Mouse (Mus musculus) large intestine, adult 2 months (tissue): ENCODE results near the gene Ankrd9. TPM values are rescaled to one million over a fixed set of nuclear protein-coding genes. Genes with fewer than 3 reads are reported as not detected.

Source experiments
- DNase-seq: peaks from one replicate; pipeline ENCODE4 v3.0.0-alpha.2; 2012; ENCODE audit warnings: low read depth, low spot score
- WGBS: fragments of 180-500 bp; shearing (Covaris S2); methylation state at CpG from one replicate; pipeline ENCODE4 v1.1.7; 2018; 5-methylcytosine and 5-hydroxymethylcytosine counted together
- polyA plus RNA-seq: library from polyadenylated mRNA; depleted of rRNA; stranded (reverse); fragments of >200 nt; gene quantifications from 2 replicates; pipeline ENCODE4 v1.2.3, GENCODE M21; 2012

Ankrd9 gene
- polyA plus RNA-seq, 1 experiment: 39.5 TPM

- DNase-seq: no peak
- 6% methylated on average over 23 of the region's 23 CpGs for WGBS
Measured at GRCm38 (mm10) chr12:110991361-110992127, 12.7 kb upstream of the Ankrd9 start.

DNA sequence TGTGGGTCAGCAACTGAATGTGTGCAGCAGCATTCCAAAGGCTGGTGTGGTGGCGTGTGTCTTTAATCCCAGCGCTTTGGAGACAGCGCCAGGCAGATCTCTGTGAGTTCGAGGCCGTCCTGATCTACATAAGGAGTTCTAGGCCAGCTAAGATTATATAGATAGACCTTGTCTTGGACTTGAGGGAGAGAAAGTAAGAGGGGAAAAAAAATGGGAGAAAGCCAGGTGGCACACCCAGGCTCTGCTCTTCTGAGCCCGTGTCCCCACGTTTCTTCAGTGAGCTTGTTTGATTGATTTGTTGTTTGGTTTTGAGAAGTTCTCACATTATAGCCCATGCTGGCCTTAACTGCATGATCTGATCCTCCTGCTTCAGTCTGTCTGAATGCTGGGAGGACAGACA, 11.7 kb upstream of the Ankrd9 start:
- no peak for DNase-seq
- 88% methylated on average over 7 of the region's 7 CpGs for WGBS

GRCm38 (mm10) chr12:110989409-110989808, 10.6 kb upstream of the Ankrd9 start:
- 85% methylated on average over 3 of the region's 3 CpGs for WGBS
- no peak for DNase-seq

- no peak for DNase-seq
- WGBS: 75% methylated on average over 11 of the region's 11 CpGs
Measured at GRCm38 (mm10) chr12:110986536-110987425, 7.9 kb upstream of the Ankrd9 start.

DNA sequence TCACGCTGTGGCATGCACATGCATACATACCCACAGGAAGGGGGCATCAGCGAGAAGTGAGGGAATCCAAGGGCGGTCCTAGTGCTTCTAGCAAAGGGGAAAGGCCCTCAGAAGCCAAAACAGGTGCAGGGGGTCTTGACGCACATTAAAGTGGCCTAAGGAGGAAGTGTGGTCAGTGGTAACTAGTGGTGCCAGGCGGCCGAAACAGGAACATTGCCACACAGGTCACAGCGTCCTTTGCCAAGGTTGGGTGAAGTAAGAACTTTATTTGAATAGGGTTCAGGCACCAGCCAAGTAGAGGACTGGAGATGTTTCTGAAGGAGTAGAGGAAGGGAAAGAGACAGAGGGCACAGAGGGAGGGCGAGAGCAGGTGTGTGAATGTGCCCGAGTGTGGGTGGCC, 6.3 kb upstream of the Ankrd9 start:
- no peak for DNase-seq
- 89% methylated on average over 9 of the region's 9 CpGs for WGBS

DNA sequence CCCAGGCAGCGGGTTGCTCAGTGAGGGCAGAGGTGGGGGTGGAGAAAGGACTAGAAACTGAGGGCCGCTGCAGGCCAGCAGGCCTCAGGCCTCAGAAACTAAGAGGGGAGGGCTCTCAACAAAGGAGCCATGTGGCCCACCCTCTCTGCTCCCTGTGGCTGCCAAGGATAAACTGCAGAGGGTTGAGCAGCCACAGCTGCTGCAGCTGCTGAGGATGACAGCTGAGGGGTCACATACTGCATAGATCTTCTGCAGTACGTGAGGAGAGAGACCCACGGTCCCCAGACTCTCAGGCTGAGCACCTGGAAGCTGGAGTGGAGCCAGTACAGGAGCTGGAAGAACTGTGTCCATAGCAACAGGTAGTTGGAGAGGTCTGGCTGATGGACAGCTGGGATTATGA, 5.8 kb upstream of the Ankrd9 start:
- DNase-seq: no peak
- 63% methylated on average over 4 of the region's 4 CpGs for WGBS

DNA sequence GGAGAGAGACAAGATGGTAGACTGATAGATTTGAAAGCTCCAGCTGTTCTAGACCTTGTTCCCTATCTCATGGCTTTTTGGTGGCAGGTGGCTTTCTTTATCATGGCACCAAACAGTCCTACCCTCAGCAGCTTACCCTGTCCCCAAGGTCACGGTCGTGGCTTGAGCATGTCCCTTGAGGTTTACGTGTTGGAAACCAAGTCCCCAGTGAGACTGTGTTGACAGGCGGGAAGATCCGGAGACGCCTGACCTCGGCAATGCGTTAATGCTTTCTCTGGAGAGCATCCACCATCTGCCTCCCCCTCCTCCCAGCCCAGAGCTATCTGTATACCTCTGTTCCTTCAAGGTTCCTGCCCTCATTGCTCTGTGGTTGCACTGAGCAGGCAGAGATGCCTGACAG, 4.9 kb upstream of the Ankrd9 start:
- WGBS: 82% methylated on average over 8 of the region's 8 CpGs
- DNase-seq: no peak

DNA sequence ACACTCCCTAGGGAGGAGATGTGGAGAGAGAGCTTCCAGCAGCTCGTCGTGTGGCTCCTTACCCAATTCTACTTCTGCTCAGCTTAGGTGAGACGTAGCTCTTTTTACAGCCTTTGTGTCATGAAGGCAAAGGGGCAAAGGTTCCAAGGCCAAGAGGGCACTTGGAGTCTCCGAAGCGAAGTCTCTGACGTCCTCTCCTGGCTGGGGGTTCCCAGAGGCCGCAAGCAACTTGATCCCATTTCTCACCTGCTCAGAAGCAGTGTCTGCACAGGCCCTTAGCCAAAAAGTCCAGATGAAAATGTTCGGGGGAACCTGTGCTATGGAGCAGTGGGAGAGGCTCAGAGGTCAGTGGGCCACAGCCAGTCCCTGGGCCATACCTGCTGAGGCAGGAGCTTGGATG, 4.2 kb upstream of the Ankrd9 start:
- WGBS: 63% methylated on average over 8 of the region's 8 CpGs
- DNase-seq: no peak

DNA sequence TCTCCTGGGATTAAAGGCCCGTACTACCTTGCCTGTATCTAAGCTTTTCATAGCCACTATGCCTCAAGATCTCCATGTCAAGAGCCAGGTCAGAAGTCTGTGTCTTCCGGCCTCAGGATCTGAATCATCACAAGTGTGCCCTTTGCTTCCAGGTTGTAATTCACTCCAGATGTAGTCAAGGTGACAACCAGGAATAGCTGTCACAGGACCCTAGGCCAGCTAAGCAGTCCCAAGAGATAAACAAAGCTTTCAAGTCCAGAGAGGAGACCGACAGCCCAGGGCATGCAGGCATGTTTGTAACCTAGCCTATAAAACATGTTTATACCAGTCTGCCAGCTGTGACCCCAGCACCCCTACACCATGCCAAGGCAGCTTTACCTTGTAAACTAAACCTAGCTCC, 2.9 kb upstream of the Ankrd9 start:
- 64% methylated on average over 3 of the region's 3 CpGs for WGBS

DNA sequence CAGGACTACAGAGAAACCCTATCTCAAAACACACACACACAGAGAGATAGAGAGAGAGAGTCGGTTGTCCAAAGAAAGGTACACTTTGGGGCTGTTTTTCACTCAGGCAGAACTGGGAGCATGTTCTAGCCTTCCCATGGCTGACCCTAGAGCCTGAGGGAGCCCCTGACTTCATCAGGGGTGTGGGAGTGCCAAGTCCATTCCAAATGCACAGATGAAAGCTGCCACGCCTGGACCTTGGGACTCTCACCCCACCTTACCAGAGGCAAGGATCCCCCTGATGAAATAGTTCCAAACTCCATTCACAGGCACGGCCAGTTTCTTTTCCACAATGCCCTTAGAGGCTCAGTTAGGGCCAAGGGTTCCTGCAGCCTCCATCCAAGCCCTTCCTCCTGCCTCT, 968 bp upstream of the Ankrd9 start:
- 34% methylated on average over 3 of the region's 3 CpGs for WGBS
- DNase-seq: no peak

More for the DNA sequence above, 2.9 kb upstream of the Ankrd9 start:
- DNase-seq: no peak

DNA sequence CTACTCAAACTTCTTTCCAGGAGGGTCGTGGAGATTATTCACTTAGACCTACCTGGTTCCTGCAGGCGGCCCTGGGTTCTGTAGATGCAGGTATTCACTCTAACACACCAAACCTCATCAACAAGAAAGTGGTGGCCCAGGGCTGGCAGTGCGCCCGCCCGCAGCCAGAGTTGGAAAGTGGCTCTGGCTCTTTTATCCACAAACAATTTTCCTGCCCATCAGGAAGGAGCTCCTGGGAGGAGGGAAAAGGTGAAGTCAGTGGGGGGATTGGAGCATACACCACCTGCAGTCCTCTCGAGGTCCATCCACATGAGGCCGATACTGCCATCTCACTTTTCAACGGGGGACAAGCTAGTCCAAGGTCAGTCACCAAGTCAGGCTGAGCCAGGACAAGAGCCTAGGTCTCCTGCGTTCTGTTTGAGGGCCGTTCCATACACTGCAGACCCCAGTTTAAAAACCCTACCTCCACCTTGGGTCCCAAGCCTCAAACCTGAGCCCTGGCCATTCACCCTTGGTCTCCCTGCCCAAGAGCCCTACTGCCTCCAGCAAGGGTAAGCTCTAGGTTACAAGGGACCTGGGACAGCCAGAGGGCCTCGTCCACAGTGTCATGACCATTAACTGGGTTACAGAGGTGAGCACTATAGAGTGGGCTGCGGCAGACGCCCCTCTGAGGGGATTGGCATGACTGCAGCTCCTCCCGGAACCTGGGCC, 789 bp downstream of the Ankrd9 start:
- WGBS: 35% methylated on average over 14 of the region's 14 CpGs
- no peak for DNase-seq

- DNase-seq: no peak
- WGBS: 94% methylated on average over 18 of the region's 18 CpGs
Measured at GRCm38 (mm10) chr12:110977345-110977733, 1.5 kb downstream of the Ankrd9 start.

- 95% methylated on average over 60 of the region's 60 CpGs for WGBS
- DNase-seq: no peak
Measured at GRCm38 (mm10) chr12:110976589-110977344, 2.1 kb downstream of the Ankrd9 start.

GRCm38 (mm10) chr12:110975838-110976468, 2.9 kb downstream of the Ankrd9 start:
- WGBS: 80% methylated on average over 4 of the region's 4 CpGs
- no peak for DNase-seq

GRCm38 (mm10) chr12:110975385-110975784, 3.5 kb downstream of the Ankrd9 start:
- WGBS: 89% methylated on average over 5 of the region's 5 CpGs
- DNase-seq: no peak

GRCm38 (mm10) chr12:110974726-110975125, 4.1 kb downstream of the Ankrd9 start:
- 86% methylated on average over 6 of the region's 6 CpGs for WGBS
- DNase-seq: no peak

DNA sequence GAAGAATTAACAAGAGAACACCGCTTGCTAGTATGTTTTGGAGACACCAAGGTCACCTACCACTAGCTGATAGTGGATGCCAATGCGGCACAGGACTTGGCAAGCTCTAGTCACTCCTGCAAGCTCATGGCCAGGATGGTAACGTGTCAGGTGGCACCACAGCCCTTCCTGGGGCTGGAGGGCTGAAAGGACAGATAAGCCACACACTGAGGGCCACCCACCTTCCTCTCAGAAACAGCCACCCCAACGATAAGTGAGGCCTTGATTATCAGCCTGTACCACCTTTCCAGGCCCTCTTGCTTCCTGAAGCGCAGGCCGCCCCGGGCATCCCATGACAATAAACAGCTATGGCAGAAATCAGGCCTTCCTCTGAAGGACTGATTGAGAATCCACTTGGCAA, 4.5 kb downstream of the Ankrd9 start:
- WGBS: 94% methylated on average over 7 of the region's 7 CpGs
- DNase-seq: no peak

DNA sequence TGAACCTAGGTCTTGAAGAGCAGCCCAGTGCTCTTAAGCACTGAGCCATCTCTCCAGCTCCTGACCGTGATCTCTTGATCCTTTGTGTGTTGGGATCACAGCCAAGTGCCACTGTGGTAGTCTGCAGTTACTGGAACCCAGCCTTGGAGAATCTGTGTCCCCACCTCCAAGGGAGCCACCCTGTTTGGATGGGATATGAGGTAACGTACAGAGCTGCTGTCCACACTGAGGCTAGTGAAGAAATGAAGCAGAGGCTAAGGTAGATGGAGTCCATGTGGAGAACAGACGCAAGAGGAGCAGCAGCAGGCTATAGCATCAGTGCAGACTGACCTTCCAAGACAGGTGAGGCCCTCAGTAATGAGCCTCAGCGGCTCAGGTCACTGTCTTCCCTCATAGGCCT, 5.0 kb downstream of the Ankrd9 start:
- no peak for DNase-seq
- 75% methylated on average over 4 of the region's 4 CpGs for WGBS

- WGBS: 90% methylated on average over 5 of the region's 5 CpGs
- no peak for DNase-seq
Measured at GRCm38 (mm10) chr12:110971972-110972371, 6.9 kb downstream of the Ankrd9 start.
